Mouse (Mus musculus) megakaryocyte, embryonic 14.5 days (primary cell): Measurements from ENCODE around the gene Chm.

Experiments
- FLI1 ChIP-seq: IDR thresholded peaks from 2 replicates; pipeline ENCODE4 v1.6.1; 2012; ENCODE audit warnings: low read length, inconsistent platforms, mixed read lengths
- GATA1 ChIP-seq: IDR thresholded peaks from 3 replicates; pipeline ENCODE4 v1.6.1; 2012; ENCODE audit warnings: mixed read lengths, low read length, inconsistent platforms, borderline replicate concordance

- TF ChIP-seq GATA1: no peak
- TF ChIP-seq FLI1: no peak
These were observed 8.6 kb upstream of the Chm start for GRCm38 (mm10) chrX:113193901-113194300.
